Mouse (Mus musculus) heart, adult 2 months (tissue): Measurements from ENCODE around the gene Kdm2a. TPM values are rescaled to one million over a fixed set of nuclear protein-coding genes. Genes with fewer than 3 reads are reported as not detected.

Source experiments
- DNase-seq, 2 experiments: peaks; one replicate each; pipeline ENCODE4 v3.0.0; 2021
- H3K27ac ChIP-seq: fragments of 200-600 bp; 2 replicates; pipeline ENCODE4 v1.8.1; 2022
- H3K27me3 ChIP-seq: fragments of 200-500 bp; 2 replicates; pipeline ENCODE4 v1.6.1; 2012; ENCODE audit warnings: mild to moderate bottlenecking, low read length, inconsistent platforms, mixed read lengths; ENCODE audit not compliant: control insufficient read depth, insufficient read depth
- H3K36me3 ChIP-seq: fragments of 200-500 bp; 2 replicates; pipeline ENCODE4 v1.6.1; 2012; ENCODE audit warnings: low read length, inconsistent platforms; ENCODE audit not compliant: control insufficient read depth, insufficient read depth
- H3K4me1 ChIP-seq: fragments of 200-500 bp; 2 replicates; pipeline ENCODE4 v1.6.1; 2011; ENCODE audit warnings: low read length; ENCODE audit not compliant: control insufficient read depth, insufficient read depth
- H3K4me3 ChIP-seq: fragments of 200-600 bp; 2 replicates; pipeline ENCODE4 v1.8.1; 2022
- H3K79me2 ChIP-seq: fragments of 200-500 bp; replicated peaks from 2 replicates; pipeline ENCODE4 v1.6.1; 2012; ENCODE audit warnings: mild to moderate bottlenecking, inconsistent platforms, low read length, moderate library complexity, mixed read lengths; ENCODE audit not compliant: control insufficient read depth, insufficient read depth
- H3K9ac ChIP-seq: fragments of 200-500 bp; 2 replicates; pipeline ENCODE4 v1.6.1; 2012; ENCODE audit warnings: low read depth, mild to moderate bottlenecking, control low read depth, inconsistent platforms, low read length, mixed read lengths
- CTCF ChIP-seq: fragments of 200-600 bp; IDR thresholded peaks from 2 replicates; pipeline ENCODE4 v1.8.1; 2022; ENCODE audit warnings: antibody characterized with exemption, mild to moderate bottlenecking, moderate library complexity
- EP300 ChIP-seq: fragments of 200-500 bp; IDR thresholded peaks from 2 replicates; pipeline ENCODE4 v1.6.1; 2011; ENCODE audit warnings: low read depth, low read length, control low read depth; ENCODE audit not compliant: insufficient read depth
- POLR2A ChIP-seq: fragments of 200-500 bp; IDR thresholded peaks from 2 replicates; pipeline ENCODE4 v1.6.1; 2011; ENCODE audit warnings: mild to moderate bottlenecking, low read depth, low read length, control low read depth; ENCODE audit not compliant: insufficient read depth
- WGBS: fragments of 180-500 bp; shearing (Covaris S2); methylation state at CpG from one replicate; pipeline ENCODE4 v1.1.7; 2018; 5-methylcytosine and 5-hydroxymethylcytosine counted together
- intact Hi-C: fragments of 180-260 bp; cut with DNase I; formaldehyde crosslinking; loops from one replicate; pipeline ENCODE4 v1.15.1; 2025
- polyA plus RNA-seq: library from polyadenylated mRNA; depleted of rRNA; stranded (reverse); fragments of >200 nt; gene quantifications from 2 replicates; pipeline ENCODE4 v1.2.3, GENCODE M21; 2012
- total RNA-seq, 2 experiments: library from RNA; stranded (reverse); gene quantifications; 2 replicates each; pipeline ENCODE4 v1.2.3; 2021

Kdm2a gene
- total and polyA plus RNA-seq, 3 experiments = 36.4 to 49.7 (median 38.6) TPM

GRCm38 (mm10) chr19:4441090-4441591, 43.1 kb upstream of the Kdm2a start:
- no peaks in the 10 kb centered on the region for H3K27me3 ChIP-seq
- peak overlapping the region; percentile 16; the same call in 1 of the 2 replicates for H3K27ac ChIP-seq
- TF ChIP-seq CTCF (peak; percentile 81), EP300 (no peak)
- 30% methylated on average over 6 of the region's 6 CpGs for WGBS
- H3K9ac ChIP-seq = no peak overlapping the region
- intact Hi-C loops = loop anchor here (5.0 kb wide), 1 partner anchor 104 kb away; no protein-coding TSS in a partner anchor
- H3K4me3 ChIP-seq = no peak overlapping the region
- no peaks in the 10 kb centered on the region for H3K36me3 ChIP-seq
- H3K79me2 ChIP-seq = no peaks in the 10 kb centered on the region
- H3K4me1 ChIP-seq = peaks cover 4% of the 10 kb centered on the region
- DNase-seq = peak; percentile 21 to 52

DNA sequence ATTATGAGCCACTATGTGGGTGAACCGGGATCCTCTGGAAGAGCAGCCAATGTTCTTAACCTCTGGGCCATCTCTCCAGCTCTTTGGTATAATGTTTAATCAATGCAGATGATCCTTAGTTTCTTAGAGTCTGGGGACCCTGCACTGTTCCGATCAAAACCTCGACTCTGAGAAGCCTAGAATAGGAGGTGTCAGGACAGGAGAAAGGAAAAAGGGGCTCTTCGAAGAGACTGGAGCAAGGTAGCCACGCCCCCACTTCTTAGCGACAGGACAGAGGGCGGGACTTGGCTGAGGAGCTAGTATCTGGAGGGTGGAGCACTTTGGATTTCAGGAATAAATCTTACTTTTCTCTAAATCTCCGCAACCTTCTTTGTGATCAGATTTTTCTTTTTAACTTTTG, 42.1 kb upstream of the Kdm2a start:
- no peak for TF ChIP-seq POLR2A
- TF ChIP-seq EP300 = no peak
- TF ChIP-seq CTCF = no peak
- no peak overlapping the region for H3K9ac ChIP-seq
- H3K27me3 ChIP-seq = no peaks in the 10 kb centered on the region
- H3K4me1 ChIP-seq = peaks cover 4% of the 10 kb centered on the region
- no peak overlapping the region for H3K27ac ChIP-seq
- WGBS = 9% methylated on average over 8 of the region's 8 CpGs
- intact Hi-C loops = loop anchor here (5.0 kb wide), 1 partner anchor 103 kb away; no protein-coding TSS in a partner anchor
- DNase-seq = peak; percentile 30 to 36
- no peak overlapping the region for H3K4me3 ChIP-seq
- H3K36me3 ChIP-seq = no peaks in the 10 kb centered on the region
- H3K79me2 ChIP-seq = no peaks in the 10 kb centered on the region

DNA sequence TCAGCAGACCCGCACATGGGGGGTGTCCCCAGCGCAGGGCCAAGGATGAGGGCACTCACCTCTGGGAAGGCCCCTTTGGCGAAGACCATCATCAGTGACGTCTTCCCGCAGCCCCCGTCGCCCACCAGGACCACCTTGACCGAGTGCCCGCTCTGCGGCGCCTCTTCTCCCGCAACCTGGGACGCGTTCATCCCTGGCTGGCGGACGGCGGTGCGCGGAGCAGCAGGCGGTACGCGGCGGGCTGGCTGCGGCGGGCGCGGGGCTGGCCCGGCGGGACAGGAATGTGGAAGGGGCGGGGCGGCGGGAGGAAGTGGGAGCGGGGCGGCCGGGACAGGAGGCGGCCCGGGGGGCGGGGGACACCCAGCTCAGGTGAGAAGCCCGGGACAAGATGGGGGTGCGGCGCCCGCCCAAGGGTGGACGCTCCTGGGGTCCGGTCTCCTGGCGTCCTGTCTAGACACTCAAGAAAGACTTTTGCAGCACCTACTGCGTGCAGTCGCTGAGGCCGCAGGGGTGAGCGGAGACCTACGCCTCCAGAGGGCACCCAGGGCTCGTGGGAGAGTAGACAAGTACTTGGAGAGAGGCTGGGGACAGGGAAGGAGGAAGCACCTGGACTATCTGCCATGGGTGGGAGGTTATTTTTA, 41.2 kb upstream of the Kdm2a start, which contains the start of gene Rhod:
Gene Rhod, minus strand, starts transcription at position 272 of the 641 bp plus-strand sequence.
- Histone ChIP-seq H3K79me2 (no peaks in the 10 kb centered on the region), H3K27ac (peak within 1 kb of the TSS; percentile 52; the same call in 1 of the 2 replicates), H3K36me3 (no peaks in the 10 kb centered on the region), H3K9ac (peak within 1 kb of the TSS; percentile 86), H3K4me1 (peaks cover 4% of the 10 kb centered on the region), H3K27me3 (no peaks in the 10 kb centered on the region), H3K4me3 (peak within 1 kb of the TSS; percentile 68)
- TF ChIP-seq EP300 (no peak), CTCF (no peak; the same call in 1 of the 2 replicates), POLR2A (no peak)
- intact Hi-C loops = no loop called here
- DNase-seq = peak; percentile 70 to 76
- 1% methylated on average over 47 of the region's 51 CpGs for WGBS

- no peaks in the 10 kb centered on the region for H3K36me3 ChIP-seq
Observed at GRCm38 (mm10) chr19:4438791-4439160, 40.7 kb upstream of the Kdm2a start.

GRCm38 (mm10) chr19:4437886-4438285, 39.8 kb upstream of the Kdm2a start:
- 66% methylated on average over 6 of the region's 6 CpGs for WGBS
- DNase-seq = no peak
- H3K4me1 ChIP-seq = peaks cover 4% of the 10 kb centered on the region
- no peaks in the 10 kb centered on the region for H3K79me2 ChIP-seq
- H3K27ac ChIP-seq = no peak overlapping the region
- no peak overlapping the region for H3K4me3 ChIP-seq
- H3K27me3 ChIP-seq = no peaks in the 10 kb centered on the region
- no peaks in the 10 kb centered on the region for H3K36me3 ChIP-seq
- no peak overlapping the region for H3K9ac ChIP-seq
- TF ChIP-seq CTCF (no peak), EP300 (no peak), POLR2A (no peak)
- intact Hi-C loops = no loop called here

More at GRCm38 (mm10) chr19:4438791-4439160, 40.7 kb upstream of the Kdm2a start:
- Histone ChIP-seq H3K4me1 (peaks cover 4% of the 10 kb centered on the region), H3K4me3 (peak overlapping the region; percentile 68), H3K9ac (peak overlapping the region; percentile 86), H3K27me3 (no peaks in the 10 kb centered on the region), H3K79me2 (no peaks in the 10 kb centered on the region), H3K27ac (peak overlapping the region; percentile 52; the same call in 1 of the 2 replicates)
- DNase-seq = no peak
- intact Hi-C loops = no loop called here
- no peak for TF ChIP-seq CTCF
- TF ChIP-seq POLR2A = no peak
- no peak for TF ChIP-seq EP300
- WGBS = 18% methylated on average over 8 of the region's 8 CpGs

DNA sequence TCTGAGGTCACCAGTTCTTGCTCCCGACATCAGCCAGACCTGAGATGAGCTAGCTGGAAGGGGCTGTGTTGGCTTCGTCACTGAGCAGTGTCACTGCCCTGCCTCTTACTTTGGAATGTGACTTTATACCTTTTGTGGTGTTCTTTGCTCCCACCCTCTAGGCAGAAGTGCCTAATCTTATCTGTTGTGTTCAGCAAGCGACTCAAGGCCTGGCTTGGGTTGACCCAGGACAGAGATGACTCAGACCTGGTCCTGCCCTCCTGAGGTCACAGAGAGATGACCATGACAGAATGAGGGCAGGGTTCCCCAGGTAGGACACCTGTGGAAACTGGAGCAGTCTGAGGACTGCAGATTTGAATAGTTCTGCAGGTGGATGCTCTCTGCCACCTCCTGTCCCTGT, 38.2 kb upstream of the Kdm2a start:
- no peak overlapping the region for H3K9ac ChIP-seq
- H3K27me3 ChIP-seq = no peaks in the 10 kb centered on the region
- H3K4me3 ChIP-seq = no peak overlapping the region
- TF ChIP-seq POLR2A (no peak), EP300 (no peak), CTCF (no peak)
- no peak for DNase-seq
- H3K36me3 ChIP-seq = no peaks in the 10 kb centered on the region
- no peak overlapping the region for H3K27ac ChIP-seq
- no peaks in the 10 kb centered on the region for H3K79me2 ChIP-seq
- peaks cover 4% of the 10 kb centered on the region for H3K4me1 ChIP-seq
- intact Hi-C loops = no loop called here
- WGBS = 60% methylated on average over 3 of the region's 3 CpGs
